Mouse (Mus musculus) MN1 (cell line): Measurements from ENCODE around the gene Bsnd.

Source experiments
- DNase-seq: peaks from one replicate; pipeline ENCODE4 v3.0.0-alpha.2; 2016; ENCODE audit warnings: low spot score

Gene Bsnd

GRCm38 (mm10) chr4:106492116-106492515, at the start of gene Bsnd:
Gene Bsnd (minus strand): TSS chr4:106492283.
- DNase-seq = no peak

DNA sequence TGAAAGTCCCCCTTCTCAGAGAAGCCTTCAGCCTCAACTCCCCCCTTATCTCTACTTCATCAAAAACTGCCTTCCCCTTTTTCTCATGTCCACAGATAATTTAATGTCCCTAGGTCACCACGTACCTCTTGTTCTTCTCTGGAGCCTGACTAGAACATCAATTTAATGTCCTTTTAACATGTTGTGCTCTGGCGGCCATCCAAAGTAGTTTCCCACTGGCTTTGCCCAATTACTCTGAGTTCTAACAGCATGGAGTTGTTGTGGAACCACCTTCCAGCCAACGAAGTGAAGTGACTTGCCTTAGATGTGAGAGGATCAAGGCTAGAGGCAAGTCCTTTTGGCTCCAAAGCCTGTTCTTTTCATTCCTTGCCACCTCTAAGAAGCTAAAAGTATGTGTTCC, 49.4 kb upstream of the Bsnd start:
- no peak for DNase-seq

DNA sequence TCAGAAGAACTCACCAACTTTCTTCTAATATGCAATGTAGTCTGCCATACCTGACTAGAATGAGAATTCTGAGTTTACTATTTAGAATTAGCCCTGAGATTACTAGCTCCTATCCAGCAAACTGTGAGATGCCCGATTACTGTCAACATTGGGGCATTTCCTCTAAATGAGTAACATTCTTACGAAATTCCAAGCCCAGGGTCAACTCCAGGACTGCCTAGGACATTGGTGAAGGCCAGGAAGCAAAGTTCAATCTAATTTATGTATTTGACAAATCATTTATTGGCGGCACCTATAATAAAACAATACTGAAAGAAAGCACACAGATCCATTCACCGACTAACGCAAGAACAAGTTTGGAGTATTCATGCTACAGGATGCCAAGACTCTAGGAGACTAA, 47.7 kb upstream of the Bsnd start:
- no peak for DNase-seq

DNA sequence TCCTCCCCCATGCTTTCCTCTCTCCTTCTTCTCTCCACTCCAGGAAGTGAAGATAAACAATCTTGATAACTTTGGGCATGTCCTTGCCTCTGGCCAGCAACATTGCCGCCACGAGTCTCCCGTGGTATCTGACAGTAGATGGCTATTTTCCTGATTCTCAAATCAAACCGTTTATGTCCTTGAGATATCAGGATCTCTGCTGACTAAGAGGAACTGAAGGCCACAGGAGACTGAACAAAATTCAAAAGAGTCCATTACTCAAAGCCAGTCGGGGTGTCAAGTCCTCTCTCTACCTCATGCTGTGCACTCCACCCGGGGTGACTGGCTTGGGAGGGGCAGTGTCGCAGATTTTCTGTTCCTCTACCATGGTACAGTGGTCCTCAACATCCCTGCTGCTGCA, 42.2 kb upstream of the Bsnd start:
- no peak for DNase-seq

DNA sequence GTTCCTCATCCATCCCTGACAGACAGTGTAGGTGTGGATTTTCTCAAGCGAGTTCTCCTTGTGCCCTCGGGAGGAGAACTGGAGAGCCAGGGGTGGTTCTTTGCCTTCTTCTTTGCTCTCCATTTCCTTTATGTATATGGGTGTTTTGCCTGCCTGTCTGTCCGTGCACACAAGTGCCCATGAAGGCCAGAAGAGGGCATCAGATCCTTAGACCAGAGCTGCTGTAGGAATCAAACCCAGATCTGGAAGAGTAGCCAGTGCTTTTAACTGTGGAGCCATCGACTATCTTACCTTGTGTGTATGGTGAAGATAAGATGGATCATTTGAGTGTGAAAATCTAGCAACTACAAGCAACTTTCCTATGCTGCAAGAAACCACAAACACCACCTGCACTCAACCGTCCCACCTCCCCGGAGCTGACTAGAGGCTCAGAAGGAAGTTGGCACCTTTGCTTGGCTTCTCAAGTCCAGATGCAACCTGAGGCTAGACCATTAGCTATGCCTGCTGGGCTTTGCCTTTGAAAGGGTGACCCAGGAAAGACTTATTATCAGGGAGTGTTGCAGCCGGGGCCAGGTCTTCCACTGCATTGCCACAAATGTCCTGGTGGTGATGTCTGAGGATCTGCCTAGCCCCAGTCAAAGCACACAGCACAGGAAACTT, 41.5 kb upstream of the Bsnd start:
- no peak for DNase-seq

DNA sequence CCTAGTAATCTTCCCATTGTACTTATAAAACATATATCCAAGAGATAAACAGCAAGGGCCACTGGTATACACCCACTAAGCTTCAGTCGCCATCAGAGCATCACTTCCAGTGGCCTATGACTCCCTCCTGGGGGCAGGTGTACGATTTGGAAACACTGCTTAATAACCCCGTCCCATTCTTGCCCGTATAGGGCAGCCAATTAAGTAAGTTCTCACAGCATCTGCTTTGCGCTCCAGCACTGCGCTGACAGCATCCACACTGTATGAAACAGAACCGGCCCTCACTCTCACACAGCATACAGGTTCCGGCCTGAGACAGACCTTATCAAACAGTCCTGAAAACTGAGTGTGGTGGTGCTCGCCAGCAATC, 38.0 kb upstream of the Bsnd start:
- no peak for DNase-seq

DNA sequence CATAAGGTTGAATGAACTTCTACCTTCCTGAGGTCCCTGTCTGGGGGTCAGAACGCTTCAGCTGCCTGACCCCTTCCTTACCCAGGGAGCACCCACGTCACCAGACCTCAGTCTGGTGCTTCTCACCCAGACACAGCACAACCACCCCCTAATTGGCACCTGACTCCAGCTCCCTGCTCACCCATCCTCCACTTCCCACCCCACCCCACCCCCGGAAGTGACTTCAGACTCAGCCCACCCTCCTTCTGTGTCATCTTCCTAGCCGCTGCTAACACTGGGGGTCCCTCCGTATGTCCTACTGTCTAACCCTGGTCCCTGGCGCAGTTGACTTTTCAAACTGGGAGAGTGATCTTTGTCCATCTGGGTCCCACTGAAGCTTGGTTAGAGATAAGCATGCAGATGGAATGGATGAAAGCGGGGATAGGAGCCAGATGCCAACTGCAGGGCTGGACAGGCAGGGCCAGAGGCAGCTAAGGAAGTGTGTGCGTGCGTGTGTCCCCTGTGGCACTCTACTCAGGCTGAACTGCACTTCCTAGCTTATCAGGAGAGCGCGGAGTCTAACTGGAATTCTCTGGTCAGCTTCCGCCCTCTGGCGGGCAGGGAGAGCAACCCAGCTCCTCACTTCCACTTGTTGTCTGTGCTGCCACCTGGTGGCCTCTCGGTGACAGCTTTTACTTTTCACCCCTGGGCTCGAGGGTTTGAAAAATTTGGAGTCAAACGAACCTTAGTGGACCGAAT, 37.5 kb upstream of the Bsnd start:
- peak; percentile 88 for DNase-seq

GRCm38 (mm10) chr4:106527856-106528547, 35.9 kb upstream of the Bsnd start:
- DNase-seq = peak; percentile 8

DNA sequence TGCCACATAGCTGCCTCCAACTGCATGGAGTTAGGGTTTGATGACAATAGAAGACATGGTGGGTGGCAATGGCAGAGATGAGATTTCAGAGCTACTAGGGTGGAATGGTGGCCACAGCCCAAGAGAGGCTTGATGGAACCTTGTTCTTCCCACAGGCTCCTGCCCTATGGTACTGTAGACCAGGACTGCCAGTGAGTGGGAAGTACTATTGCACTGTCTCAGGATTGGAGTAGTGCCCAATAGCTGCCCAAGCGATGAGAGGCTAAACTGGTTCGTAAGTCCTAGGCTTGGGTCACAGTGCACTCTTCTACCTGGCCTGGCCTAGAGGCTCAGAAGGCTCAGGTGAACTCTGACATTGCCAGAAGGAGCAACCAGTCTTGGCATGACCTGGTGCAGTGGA, 32.9 kb upstream of the Bsnd start:
- DNase-seq = no peak

- DNase-seq = no peak
Measured at GRCm38 (mm10) chr4:106524131-106524530, 32.0 kb upstream of the Bsnd start.

GRCm38 (mm10) chr4:106522547-106522946, 30.5 kb upstream of the Bsnd start:
- DNase-seq = no peak

DNA sequence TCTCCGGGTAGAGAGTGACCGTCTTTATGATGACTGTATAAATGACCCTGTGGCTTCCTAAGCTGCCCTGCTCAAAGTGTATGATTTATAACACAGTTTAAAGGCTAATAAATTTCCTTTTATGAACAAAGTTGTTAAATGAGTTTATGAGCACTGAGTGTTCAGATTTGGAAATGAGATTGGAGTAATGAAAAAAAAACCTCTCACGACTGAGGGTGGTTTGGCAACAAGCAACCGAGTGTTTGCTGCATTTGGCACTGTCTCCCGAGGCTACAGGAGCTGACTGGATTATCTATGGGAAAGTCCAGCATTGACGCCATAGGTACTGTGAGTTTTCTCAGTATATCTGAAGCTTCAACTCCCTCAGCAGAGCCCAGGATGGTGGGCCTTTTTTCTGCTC, 22.5 kb upstream of the Bsnd start:
- no peak for DNase-seq

DNA sequence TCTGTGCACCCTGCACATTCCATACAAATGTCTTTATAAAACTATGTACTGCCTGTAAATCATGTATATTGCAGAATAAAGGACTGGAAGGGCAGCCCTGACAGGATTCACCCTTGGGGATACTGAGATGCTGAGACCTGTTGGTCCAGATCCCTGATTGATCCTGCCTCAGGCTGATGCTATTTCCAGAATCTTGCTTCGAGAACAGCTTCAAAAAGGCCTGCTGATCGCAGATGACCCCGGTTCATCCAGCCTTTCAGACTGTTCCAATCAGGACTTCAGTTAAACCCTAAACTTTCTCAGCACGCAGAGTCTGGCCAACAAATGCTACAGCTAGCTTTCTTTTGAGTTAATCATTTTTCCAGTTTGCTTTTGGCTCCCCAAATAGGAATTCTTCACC, 17.8 kb upstream of the Bsnd start:
- DNase-seq = no peak

- DNase-seq = no peak
Measured at GRCm38 (mm10) chr4:106505453-106506058, 13.5 kb upstream of the Bsnd start.

- DNase-seq = no peak
Measured at GRCm38 (mm10) chr4:106503578-106503977, 11.5 kb upstream of the Bsnd start.

DNA sequence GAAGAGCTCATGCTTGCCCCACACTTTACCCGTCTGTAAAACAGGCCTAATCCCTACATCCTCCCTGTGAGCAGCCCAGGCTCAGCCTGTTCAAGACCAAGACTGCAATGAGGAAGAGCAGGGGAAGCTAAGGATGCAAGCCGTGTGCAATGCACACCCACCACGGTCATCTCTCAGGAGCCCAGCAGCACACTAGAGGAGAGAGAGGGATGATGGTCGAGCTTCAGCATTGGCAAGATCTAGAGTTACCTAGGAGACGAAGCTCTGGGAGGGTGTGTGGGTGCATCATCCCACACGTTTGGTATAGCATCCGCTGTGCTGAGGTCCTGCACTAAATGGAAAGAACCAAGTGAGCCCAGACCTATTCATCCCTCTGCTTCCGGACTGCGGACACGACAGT, 8.0 kb upstream of the Bsnd start:
- DNase-seq = no peak

- no peak for DNase-seq
Measured at GRCm38 (mm10) chr4:106498471-106498844, 6.4 kb upstream of the Bsnd start.

DNA sequence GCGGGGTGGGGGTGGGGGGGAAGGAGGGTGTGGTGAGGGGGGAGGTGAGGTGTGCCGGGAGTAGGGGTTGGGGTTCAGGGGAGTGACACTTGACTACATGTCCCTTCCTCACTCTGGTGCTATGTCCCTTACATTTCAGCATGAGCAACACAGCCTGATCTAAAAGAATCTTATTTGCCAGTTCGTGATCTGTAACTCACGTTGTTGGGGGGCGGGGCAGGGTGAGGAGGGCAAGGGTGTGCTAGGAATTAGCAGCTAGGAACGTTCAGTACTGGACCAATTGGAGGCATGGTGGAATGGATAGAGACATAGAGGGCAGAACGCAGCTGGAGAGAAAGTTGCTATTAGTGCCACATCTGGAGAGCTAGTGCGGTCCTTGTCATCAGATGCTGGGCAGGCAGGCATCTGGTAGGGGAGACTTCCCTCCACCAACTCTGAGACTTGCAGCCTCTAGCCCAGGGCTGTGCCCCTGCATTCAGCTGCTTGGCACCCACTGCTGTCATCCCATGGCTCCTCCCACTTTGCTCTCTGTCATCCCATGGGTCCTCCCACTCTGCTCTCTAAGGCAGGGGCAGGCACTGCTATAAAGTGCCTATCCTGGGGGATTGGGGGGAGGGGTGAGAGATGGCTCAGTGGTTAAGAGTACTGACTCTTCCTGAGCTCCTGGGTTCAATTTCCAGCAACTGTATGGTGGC, 5.8 kb upstream of the Bsnd start:
- DNase-seq = no peak

GRCm38 (mm10) chr4:106496833-106497232, 4.8 kb upstream of the Bsnd start:
- DNase-seq = no peak

DNA sequence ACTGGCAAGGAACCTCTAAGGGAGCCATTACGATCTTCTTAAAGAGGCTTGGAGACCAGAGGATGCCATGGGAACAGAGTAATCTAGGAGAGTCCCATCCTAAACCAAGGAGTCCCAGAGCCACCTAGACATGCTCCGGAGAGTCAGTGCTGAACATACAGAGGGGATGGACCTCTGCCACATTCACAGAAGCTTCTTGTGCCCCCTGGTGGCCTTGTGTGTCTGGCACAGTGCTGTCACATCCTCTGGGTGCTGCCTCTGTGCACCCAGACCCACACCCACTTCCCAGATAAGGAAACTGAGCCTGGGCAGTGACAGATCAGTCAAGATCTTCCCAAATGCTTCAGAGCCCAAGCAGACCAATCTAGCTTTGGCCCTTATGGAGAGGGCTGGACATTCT, 1.6 kb upstream of the Bsnd start:
- DNase-seq = no peak

DNA sequence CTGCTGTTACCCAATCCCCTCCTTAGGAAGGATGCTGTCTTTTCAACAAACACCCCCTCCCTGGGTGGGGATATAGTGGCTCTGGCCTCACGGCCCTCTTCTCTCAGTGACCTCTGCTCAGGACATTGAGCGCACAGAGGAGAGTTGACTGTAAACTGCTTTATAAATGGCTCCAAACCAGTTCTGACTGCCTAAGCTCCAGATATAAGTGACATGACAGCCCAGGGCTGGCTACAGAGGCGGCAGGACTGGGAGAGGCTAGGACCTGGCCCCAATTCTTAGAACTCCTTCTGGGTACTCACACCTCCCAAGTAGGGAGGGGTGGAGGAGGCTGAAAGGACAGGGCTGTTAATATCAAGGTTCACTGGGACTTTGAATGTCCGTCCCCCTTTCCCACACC, 1.5 kb downstream of the Bsnd start:
- no peak for DNase-seq

DNA sequence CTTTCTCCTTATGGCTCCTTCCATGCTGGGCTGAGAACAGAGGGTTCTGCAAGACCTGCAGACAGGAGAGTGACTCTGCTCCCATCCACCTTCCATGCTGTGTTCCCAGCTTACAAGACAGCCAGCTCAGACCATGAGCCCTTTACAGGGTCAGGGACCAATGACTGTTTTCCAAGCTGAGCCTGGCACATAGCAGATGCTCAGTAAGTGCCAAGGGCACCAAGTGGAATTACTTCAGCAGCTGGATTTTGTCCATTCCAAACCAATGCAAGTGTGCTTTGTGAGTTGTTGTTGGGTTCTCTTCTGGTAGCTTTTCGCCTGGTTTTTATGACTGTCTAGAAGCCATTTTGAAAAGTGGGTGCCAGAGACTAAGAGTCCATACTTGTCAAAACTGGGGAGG, 8.3 kb downstream of the Bsnd start:
- no peak for DNase-seq
